Mouse (Mus musculus): Measurements from ENCODE around the gene Krt4. TPM values are rescaled to one million over a fixed set of nuclear protein-coding genes. Genes with fewer than 3 reads are reported as not detected.

Gene Krt4
- polyA plus RNA-seq, 1 experiment from 2014 or later: not detected

- 0 out of 2 replicates have a peak, but pooled peaks cover 2% of the 10 kb centered on the region for H3K27me3 ChIP-seq (ENCODE audit: insufficient read depth, low read length)
- no peak overlapping the region for H3K4me3 ChIP-seq (ENCODE audit: low read depth, low read length)
- H3K4me2 ChIP-seq (ENCODE audit: low read depth, low read length): no peak overlapping the region
- H3K36me3 ChIP-seq (replicated peaks; ENCODE audit: insufficient read depth, low read length): no peaks in the 10 kb centered on the region
- no peaks in the 10 kb centered on the region for H3K4me1 ChIP-seq (ENCODE audit: insufficient read depth)
- no peak overlapping the region for H3K9ac ChIP-seq (replicated peaks)
- 64% methylated on average over 1 of the region's 1 CpGs for WGBS (ENCODE audit: insufficient replicate concordance)
- ATAC-seq (no peak), DNase-seq (no peak)
- no peak overlapping the region for H3K27ac ChIP-seq (ENCODE audit: low read depth)
- TF ChIP-seq CTCF (IDR thresholded peaks at IDR 0.05; ENCODE audit: low read depth): no peak
- no peaks in the 10 kb centered on the region for H3K9me3 ChIP-seq (ENCODE audit: low read length)
Measured at GRCm38 (mm10) chr15:101874383-101874782, 50.2 kb downstream of the Krt4 start.

GRCm38 (mm10) chr15:101873231-101873630 is 51.3 kb downstream of the Krt4 start:
- H3K27ac ChIP-seq (ENCODE audit: low read depth): no peak overlapping the region
- 66% methylated on average over 4 of the region's 4 CpGs for WGBS (ENCODE audit: insufficient replicate concordance)
- no peak for ATAC-seq

GRCm38 (mm10) chr15:101869431-101869830 is 55.1 kb downstream of the Krt4 start, which contains the start of gene Krt77:
Gene Krt77, minus strand, starts transcription at chr15:101869705.
- Histone ChIP-seq H3K9me3 (ENCODE audit: low read length) (no peaks in the 10 kb centered on the region), H3K4me2 (ENCODE audit: low read depth, low read length) (no peak within 1 kb of the TSS), H3K27me3 (ENCODE audit: insufficient read depth, low read length) (peaks cover 4% of the 10 kb centered on the region; the same call in 1 of the 2 replicates), H3K36me3 (replicated peaks; ENCODE audit: insufficient read depth, low read length) (no peaks in the 10 kb centered on the region), H3K4me3 (ENCODE audit: low read depth, low read length) (no peak within 1 kb of the TSS), H3K4me1 (ENCODE audit: insufficient read depth) (no peaks in the 10 kb centered on the region), H3K9ac (replicated peaks) (no peak within 1 kb of the TSS), H3K27ac (ENCODE audit: low read depth) (no peak within 1 kb of the TSS)
- no peak for TF ChIP-seq EP300 (IDR thresholded peaks at IDR 0.05; ENCODE audit: low read depth)
- no peak for TF ChIP-seq CTCF (IDR thresholded peaks at IDR 0.05; ENCODE audit: low read depth)
- 36% methylated on average over 6 of the region's 6 CpGs for WGBS (ENCODE audit: insufficient replicate concordance)
- DNase-seq (no peak), ATAC-seq (no peak)

More at GRCm38 (mm10) chr15:101873231-101873630, 51.3 kb downstream of the Krt4 start:
- no peak overlapping the region for H3K9ac ChIP-seq (replicated peaks)
- no peaks in the 10 kb centered on the region for H3K36me3 ChIP-seq (replicated peaks; ENCODE audit: insufficient read depth, low read length)
- no peak for DNase-seq
- no peaks in the 10 kb centered on the region for H3K9me3 ChIP-seq (ENCODE audit: low read length)
- no peak overlapping the region for H3K4me3 ChIP-seq (ENCODE audit: low read depth, low read length)
- H3K27me3 ChIP-seq (ENCODE audit: insufficient read depth, low read length): peaks cover 4% of the 10 kb centered on the region; the same call in 1 of the 2 replicates
- H3K4me1 ChIP-seq (ENCODE audit: insufficient read depth): no peaks in the 10 kb centered on the region
- TF ChIP-seq EP300 (IDR thresholded peaks at IDR 0.05; ENCODE audit: low read depth): no peak
- no peak for TF ChIP-seq CTCF (IDR thresholded peaks at IDR 0.05; ENCODE audit: low read depth)
- no peak overlapping the region for H3K4me2 ChIP-seq (ENCODE audit: low read depth, low read length)

Small RNAs within 50 kb of the gene (microRNA-seq; reads per million reads assigned to microRNA genes)
- not detected for gene Gm44356

Other genes with a start within 250 kb of the Krt4 start
- not detected in 2 replicates for gene Krt6b, start 244.4 kb downstream of the Krt4 start, polyA plus RNA-seq (2015; fragmentation: Nextera tagmentation; extraction: Ambion mirVana)
- not detected in 2 replicates for gene Krt6a, start 230.4 kb downstream of the Krt4 start, polyA plus RNA-seq (2015; fragmentation: Nextera tagmentation; extraction: Ambion mirVana)
- gene Krt5, start 211.8 kb downstream of the Krt4 start, polyA plus RNA-seq (2015; fragmentation: Nextera tagmentation; extraction: Ambion mirVana): not detected in 2 replicates
- gene Krt71, start 181.6 kb downstream of the Krt4 start, polyA plus RNA-seq (2015; fragmentation: Nextera tagmentation; extraction: Ambion mirVana): not detected in 2 replicates
- gene Krt72, start 138.3 kb downstream of the Krt4 start, polyA plus RNA-seq (2015; fragmentation: Nextera tagmentation; extraction: Ambion mirVana): not detected in 2 replicates
- not detected in 2 replicates for gene Krt73, start 122.4 kb downstream of the Krt4 start, polyA plus RNA-seq (2015; fragmentation: Nextera tagmentation; extraction: Ambion mirVana)
- gene Krt2, start 106.6 kb downstream of the Krt4 start, polyA plus RNA-seq (2015; fragmentation: Nextera tagmentation; extraction: Ambion mirVana): not detected in 2 replicates
- not detected in 2 replicates for gene Krt1, start 73.9 kb downstream of the Krt4 start, polyA plus RNA-seq (2015; fragmentation: Nextera tagmentation; extraction: Ambion mirVana)
- gene Krt77, start 55.0 kb downstream of the Krt4 start, polyA plus RNA-seq (2015; fragmentation: Nextera tagmentation; extraction: Ambion mirVana): not detected in 2 replicates
- gene Krt76, start 31.8 kb downstream of the Krt4 start, polyA plus RNA-seq (2015; fragmentation: Nextera tagmentation; extraction: Ambion mirVana): not detected in 2 replicates
- gene Krt79, start 15.6 kb upstream of the Krt4 start, polyA plus RNA-seq (2015; fragmentation: Nextera tagmentation; extraction: Ambion mirVana): not detected in 2 replicates
- gene Krt78, start 29.6 kb upstream of the Krt4 start, polyA plus RNA-seq (2015; fragmentation: Nextera tagmentation; extraction: Ambion mirVana): not detected in 2 replicates
- 125 and 129 TPM in 2 replicates for gene Krt8, start 79.7 kb upstream of the Krt4 start, polyA plus RNA-seq (2015; fragmentation: Nextera tagmentation; extraction: Ambion mirVana)
- gene Krt18, start 103.4 kb upstream of the Krt4 start, polyA plus RNA-seq (2015; fragmentation: Nextera tagmentation; extraction: Ambion mirVana): 234 and 261 TPM in 2 replicates
- 30.9 and 32.2 TPM in 2 replicates for gene Eif4b, start 149.0 kb upstream of the Krt4 start, polyA plus RNA-seq (2015; fragmentation: Nextera tagmentation; extraction: Ambion mirVana)
- gene Tns2, start 175.7 kb upstream of the Krt4 start, polyA plus RNA-seq (2015; fragmentation: Nextera tagmentation; extraction: Ambion mirVana): 9.2 TPM in 2 replicates
- gene Spryd3, start 211.5 kb upstream of the Krt4 start, polyA plus RNA-seq (2015; fragmentation: Nextera tagmentation; extraction: Ambion mirVana): 9.2 and 10.0 TPM in 2 replicates
- gene Igfbp6, start 219.6 kb upstream of the Krt4 start, polyA plus RNA-seq (2015; fragmentation: Nextera tagmentation; extraction: Ambion mirVana): 4.8 and 5.9 TPM in 2 replicates
- 10.9 and 13.6 TPM in 2 replicates for gene Soat2, start 225.8 kb upstream of the Krt4 start, polyA plus RNA-seq (2015; fragmentation: Nextera tagmentation; extraction: Ambion mirVana)